Mouse (Mus musculus): ENCODE results near the gene Ppig.

- TF ChIP-seq CTCF (conservative IDR thresholded peaks at IDR 0.05; ENCODE audit: low read length) (no peak), NANOG (IDR thresholded peaks at IDR 0.05; ENCODE audit: borderline replicate concordance, low read length) (no peak)
Observed at GRCm38 (mm10) chr2:69723519-69723825, 1.1 kb downstream of the Ppig start.

Data from E14TG2a.4 (cell line).